Mouse (Mus musculus) ovary, adult 18-20 months (tissue): ENCODE data around the gene Phgdh.

Source experiments
- DNase-seq: peaks from one replicate; pipeline ENCODE4 v3.0.0; 2022; ENCODE audit warnings: low spot score, mixed read lengths

Gene Phgdh

GRCm38 (mm10) chr3:98343235-98343634 lies 3.4 kb upstream of the Phgdh start:
- no peak for DNase-seq

GRCm38 (mm10) chr3:98340818-98341594 lies 1.2 kb upstream of the Phgdh start:
- no peak for DNase-seq

GRCm38 (mm10) chr3:98339097-98339705 lies 589 bp downstream of the Phgdh start:
- DNase-seq: peak; percentile 23

GRCm38 (mm10) chr3:98338584-98339041 lies 1.2 kb downstream of the Phgdh start:
- peak; percentile 24 for DNase-seq

- no peak for DNase-seq
These were observed 2.8 kb downstream of the Phgdh start for GRCm38 (mm10) chr3:98336661-98337654.

- no peak for DNase-seq
These were observed 3.9 kb downstream of the Phgdh start for GRCm38 (mm10) chr3:98335886-98336285.

- no peak for DNase-seq
These were observed 4.5 kb downstream of the Phgdh start for GRCm38 (mm10) chr3:98335331-98335730.

- DNase-seq: no peak
These were observed 5.8 kb downstream of the Phgdh start for GRCm38 (mm10) chr3:98334010-98334409.

GRCm38 (mm10) chr3:98324235-98324634 lies 15.6 kb downstream of the Phgdh start:
- DNase-seq: no peak

- no peak for DNase-seq
These were observed 17.6 kb downstream of the Phgdh start for GRCm38 (mm10) chr3:98322209-98322608.

GRCm38 (mm10) chr3:98319190-98319589 lies 20.6 kb downstream of the Phgdh start:
- DNase-seq: no peak

- no peak for DNase-seq
These were observed 22.6 kb downstream of the Phgdh start for GRCm38 (mm10) chr3:98317143-98317542.

GRCm38 (mm10) chr3:98315181-98315580 lies 24.6 kb downstream of the Phgdh start:
- DNase-seq: no peak

GRCm38 (mm10) chr3:98313294-98314155 lies 26.3 kb downstream of the Phgdh start:
- no peak for DNase-seq

- peak; percentile 25 for DNase-seq
These were observed 26.9 kb downstream of the Phgdh start for GRCm38 (mm10) chr3:98312867-98313266.

GRCm38 (mm10) chr3:98310456-98310855 lies 29.3 kb downstream of the Phgdh start:
- DNase-seq: no peak

- no peak for DNase-seq
These were observed 31.2 kb downstream of the Phgdh start for GRCm38 (mm10) chr3:98308606-98309005.

GRCm38 (mm10) chr3:98301761-98302160 lies 38.0 kb downstream of the Phgdh start:
- no peak for DNase-seq

- DNase-seq: no peak
These were observed 39.5 kb downstream of the Phgdh start for GRCm38 (mm10) chr3:98300266-98300665.

GRCm38 (mm10) chr3:98299391-98300100 lies 40.2 kb downstream of the Phgdh start:
- DNase-seq: no peak

- no peak for DNase-seq
These were observed 43.8 kb downstream of the Phgdh start for GRCm38 (mm10) chr3:98295965-98296364.
